Mouse (Mus musculus) liver, postnatal 0 days (tissue): ENCODE data around the gene Fam129a.

ENCODE experiments used
- CTCF ChIP-seq: sonication (generic); IDR thresholded peaks from 2 replicates; pipeline ENCODE4 v1.5.1; 2016; ENCODE audit warnings: antibody characterized with exemption, low read depth
- EP300 ChIP-seq: IDR thresholded peaks from 2 replicates; pipeline ENCODE4 v1.6.1; 2016; ENCODE audit warnings: antibody characterized with exemption, low read depth, mild to moderate bottlenecking

DNA sequence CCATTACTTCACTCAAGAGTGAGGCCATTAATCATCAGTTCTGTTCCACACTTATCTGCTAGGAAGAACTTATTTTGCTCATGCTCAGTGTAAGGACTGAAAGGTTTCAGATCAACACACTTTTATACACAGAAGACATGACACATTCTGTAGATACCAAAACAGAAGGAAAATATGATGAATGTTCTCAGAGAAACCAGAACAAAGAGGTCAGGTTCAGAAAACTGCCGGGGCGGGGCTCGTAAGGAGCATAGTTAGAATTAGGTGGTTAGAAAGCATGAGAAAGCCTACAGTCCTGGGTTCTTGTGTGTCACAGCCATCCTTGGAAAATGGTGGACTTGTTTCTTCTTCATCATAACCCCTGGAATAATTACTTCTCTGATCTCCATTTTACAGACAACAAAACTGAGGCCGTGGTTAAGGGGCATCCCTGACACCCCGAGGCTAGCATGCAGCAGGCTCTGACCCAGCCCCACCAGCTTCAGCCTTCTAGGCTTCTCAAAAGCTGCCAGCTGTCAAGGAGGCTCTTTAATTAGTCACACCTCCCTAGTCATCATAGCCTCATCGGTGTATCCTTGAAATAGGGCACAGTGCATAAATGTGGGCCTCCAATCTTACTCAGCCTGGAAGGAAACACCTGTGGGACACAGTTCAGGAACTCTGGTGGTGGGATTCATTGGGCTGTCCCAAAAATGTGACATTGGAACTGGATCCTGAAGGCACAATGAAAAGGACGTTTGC, 127.1 kb downstream of the Fam129a start:
- TF ChIP-seq EP300 (no peak), CTCF (no peak)
